Mouse (Mus musculus) retina, postnatal 7 days (tissue): Measurements from ENCODE around the gene Sorcs3.

Experiments
- DNase-seq: peaks from one replicate; pipeline ENCODE4 v3.0.0-alpha.2; 2012; ENCODE audit warnings: low read depth, low spot score

Sorcs3 gene

DNA sequence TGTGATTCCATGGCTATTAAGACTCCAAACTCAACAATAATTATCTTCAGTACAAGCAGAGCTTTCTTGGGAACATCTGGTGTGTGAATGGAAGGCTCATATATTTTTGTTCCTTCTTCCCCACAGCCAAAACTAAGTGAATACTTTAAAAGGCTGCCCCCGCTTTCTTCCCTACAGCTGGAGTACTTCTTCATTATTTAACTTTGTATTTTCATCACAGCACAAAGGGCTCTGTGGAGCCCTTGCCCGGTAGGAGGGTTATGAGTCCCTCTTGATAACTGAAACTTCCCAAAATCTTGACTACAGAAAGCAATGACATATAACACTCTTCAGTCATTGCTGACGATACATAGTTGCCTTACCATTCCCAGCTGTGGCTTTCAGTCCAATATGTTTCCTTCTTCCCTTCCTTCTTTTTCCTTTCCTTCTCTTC lies 615.5 kb downstream of the Sorcs3 start:
- DNase-seq: no peak

DNA sequence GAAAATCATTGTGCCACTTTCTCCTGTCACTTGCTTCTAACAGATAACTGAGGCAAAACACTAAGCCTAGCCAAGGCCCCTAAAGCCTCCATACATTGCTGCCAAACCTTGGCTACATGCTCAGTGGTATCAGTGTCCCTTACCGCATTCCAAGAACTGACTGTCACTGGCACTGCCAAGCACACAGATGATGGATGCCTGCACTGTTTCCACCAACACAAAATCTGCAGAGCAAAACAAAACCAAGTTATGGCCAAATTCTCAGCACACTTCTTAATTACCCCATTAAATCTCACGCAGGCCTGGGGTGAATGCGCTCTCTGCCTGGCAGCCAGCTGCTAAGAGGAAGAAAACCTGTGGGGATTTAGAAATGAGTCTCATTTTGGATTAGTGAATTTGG lies 628.5 kb downstream of the Sorcs3 start:
- DNase-seq: no peak

- DNase-seq: no peak
Observed at GRCm38 (mm10) chr19:48839418-48839817, 633.6 kb downstream of the Sorcs3 start.

GRCm38 (mm10) chr19:48847700-48848099 lies 641.9 kb downstream of the Sorcs3 start:
- no peak for DNase-seq

DNA sequence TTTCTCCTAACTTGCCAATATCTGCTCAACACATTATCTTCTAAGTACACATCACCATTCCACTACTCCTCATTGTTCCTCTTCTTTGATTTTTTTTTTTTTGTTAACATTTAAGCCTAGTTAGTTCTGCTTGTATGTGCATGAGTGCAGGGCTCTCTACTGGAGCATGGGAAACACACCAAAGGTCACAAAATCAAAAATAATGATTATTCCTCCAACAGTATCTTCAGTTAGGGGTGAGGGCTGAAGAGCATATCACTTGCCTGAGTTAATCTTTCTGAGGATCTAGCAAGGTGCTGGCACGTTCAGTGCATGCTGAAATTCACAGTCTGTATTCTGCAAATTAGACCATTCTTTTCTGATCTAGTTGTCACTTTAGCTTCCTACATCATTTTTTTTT lies 644.6 kb downstream of the Sorcs3 start:
- DNase-seq: no peak
